Mouse (Mus musculus): Measurements from ENCODE around the gene Pld1. TPM values are rescaled to one million over a fixed set of nuclear protein-coding genes. Genes with fewer than 3 reads are reported as not detected.

Gene Pld1
- 0.77 TPM for polyA plus RNA-seq (2017; shearing (Covaris generic))

GRCm38 (mm10) chr3:27938381-27939323, at the start of gene Pld1:
TSS of gene Pld1 (plus strand) at chr3:27938695.

GRCm38 (mm10) chr3:27896318-27896892, 42.1 kb upstream of the Pld1 start, which contains the start of gene Tmem212:
TSS of gene Tmem212 (minus strand) at chr3:27896368.

Other genes with a start within 250 kb of the Pld1 start
- gene Fndc3b, start 227.4 kb upstream of the Pld1 start, polyA plus RNA-seq (2017; shearing (Covaris generic)), result 0.21 TPM
- gene Tmem212, start 42.3 kb upstream of the Pld1 start, polyA plus RNA-seq (2017; shearing (Covaris generic)), result not detected